Mouse (Mus musculus) Muller cell, postnatal 12 days (primary cell): ENCODE results near the gene Catsper4.
"Not testable (repeated sequence)": the region's sequence is repeated elsewhere in the genome, so short reads cannot be mapped to it uniquely, and the experiment has no call there.

ENCODE experiments used
- DNase-seq: peaks from one replicate; pipeline ENCODE4 v3.0.0-alpha.2; 2015; ENCODE audit errors: inconsistent ontology term

The Catsper4 gene

GRCm38 (mm10) chr4:134227194-134227593, at the start of gene Catsper4:
Gene Catsper4 (minus strand): TSS chr4:134227383.
- DNase-seq, result no peak

- DNase-seq, result peak; percentile 33
These were observed 46.5 kb upstream of the Catsper4 start for GRCm38 (mm10) chr4:134273417-134274345.

- no peak for DNase-seq
These were observed 45.7 kb upstream of the Catsper4 start for GRCm38 (mm10) chr4:134272731-134273416.

DNA sequence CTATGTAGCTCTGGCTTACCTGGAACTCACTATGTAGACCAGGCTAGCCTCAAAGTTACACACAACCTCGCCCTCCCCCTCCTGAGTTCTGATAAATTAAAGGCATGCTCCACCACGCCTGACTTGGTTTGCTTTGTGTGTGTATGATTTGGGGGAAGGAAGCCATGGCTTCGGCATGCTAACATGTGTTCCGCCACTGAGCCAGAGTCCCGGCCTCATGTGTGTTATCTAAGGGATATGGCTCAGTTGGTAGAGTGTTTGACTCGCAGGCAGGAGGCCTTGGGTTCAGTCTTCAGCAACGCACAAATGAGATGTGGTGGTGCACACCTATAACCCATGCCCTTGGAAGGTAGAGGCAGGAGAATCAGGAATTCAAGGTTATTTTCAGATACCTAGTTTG, 44.8 kb upstream of the Catsper4 start:
- DNase-seq, result no peak

- not testable (repeated sequence) for DNase-seq
These were observed 42.4 kb upstream of the Catsper4 start for GRCm38 (mm10) chr4:134269622-134270021.

GRCm38 (mm10) chr4:134268102-134268655, 41.0 kb upstream of the Catsper4 start:
- DNase-seq, result no peak

GRCm38 (mm10) chr4:134265860-134266585, 38.8 kb upstream of the Catsper4 start:
- DNase-seq, result no peak

DNA sequence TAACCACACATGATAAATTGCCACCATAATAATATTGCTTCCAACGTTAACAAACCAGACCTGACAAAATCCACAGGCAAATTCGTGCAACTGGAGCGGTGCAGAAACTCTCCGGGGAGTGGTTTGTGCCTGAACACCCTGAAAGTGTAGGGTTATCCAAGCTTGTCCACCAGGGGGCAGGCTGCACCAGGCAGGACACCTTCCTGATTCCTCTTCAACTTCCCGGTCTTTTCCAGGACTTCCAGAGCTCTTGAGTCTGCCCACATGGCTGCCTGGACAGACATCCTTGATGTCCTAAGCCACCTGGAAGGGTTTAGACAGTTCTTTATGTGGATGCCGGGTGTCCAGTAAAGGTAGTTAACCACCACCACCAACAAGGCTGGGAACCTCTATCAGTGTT, 36.0 kb upstream of the Catsper4 start:
- no peak for DNase-seq

DNA sequence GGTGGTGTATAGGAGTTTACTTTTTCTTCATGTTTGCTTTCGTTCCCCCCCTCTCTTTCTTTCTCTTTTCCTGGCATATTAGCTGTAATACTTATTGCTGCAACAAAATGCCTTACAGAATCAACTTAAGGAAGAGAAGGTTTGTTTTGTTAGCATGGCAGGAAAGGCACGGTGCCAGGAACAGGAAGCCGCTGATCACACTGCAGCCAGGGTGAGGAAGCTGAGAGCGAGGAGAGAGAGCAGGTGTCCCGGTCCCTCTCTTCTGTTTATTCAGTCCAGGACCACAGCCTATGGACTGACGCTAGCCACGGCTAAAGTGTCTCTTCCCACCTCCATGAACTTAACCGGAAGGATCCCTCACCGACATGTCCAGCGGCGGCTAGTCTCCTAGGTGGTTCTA, 31.2 kb upstream of the Catsper4 start:
- no peak for DNase-seq

- peak; percentile 40 for DNase-seq
These were observed 30.2 kb upstream of the Catsper4 start for GRCm38 (mm10) chr4:134257198-134258009.

DNA sequence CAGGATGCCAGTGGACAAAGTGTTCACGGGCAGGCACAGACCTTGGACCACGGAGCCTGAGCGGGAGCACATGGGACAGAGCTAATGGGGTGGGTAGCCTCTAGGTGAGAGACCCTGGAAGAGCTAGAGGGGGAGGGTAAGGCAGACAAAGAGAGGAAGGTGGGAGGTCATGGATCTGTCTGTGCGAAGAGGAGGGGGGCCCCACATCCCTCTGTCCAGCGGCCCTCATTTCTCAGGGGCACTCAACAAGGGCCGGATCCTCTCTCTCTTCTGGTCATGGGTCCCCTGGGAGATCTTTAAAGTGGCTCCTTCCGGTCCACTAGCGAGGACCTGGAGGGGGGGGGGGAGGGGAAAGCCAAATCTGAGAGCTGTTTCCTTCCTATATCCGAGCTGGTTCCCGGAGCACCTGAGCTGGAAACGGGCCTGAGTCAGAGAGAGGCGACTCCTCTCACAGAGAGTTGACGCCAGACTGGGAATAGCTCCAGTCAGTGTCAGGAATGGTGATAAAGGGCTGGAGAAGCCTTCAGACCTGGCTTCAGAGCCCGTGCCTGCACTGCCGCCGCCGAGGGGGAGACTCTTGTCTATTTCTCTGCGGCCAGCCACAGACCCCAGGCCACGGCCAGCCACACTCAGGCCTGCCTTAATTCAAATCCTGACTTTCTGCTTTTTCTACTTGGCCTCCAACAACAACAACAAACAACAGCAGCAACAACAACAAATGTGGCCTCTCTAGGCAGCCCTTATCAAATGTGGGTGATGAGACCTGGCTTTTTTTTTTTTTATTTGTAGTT, 29.4 kb upstream of the Catsper4 start:
- DNase-seq, result no peak

DNA sequence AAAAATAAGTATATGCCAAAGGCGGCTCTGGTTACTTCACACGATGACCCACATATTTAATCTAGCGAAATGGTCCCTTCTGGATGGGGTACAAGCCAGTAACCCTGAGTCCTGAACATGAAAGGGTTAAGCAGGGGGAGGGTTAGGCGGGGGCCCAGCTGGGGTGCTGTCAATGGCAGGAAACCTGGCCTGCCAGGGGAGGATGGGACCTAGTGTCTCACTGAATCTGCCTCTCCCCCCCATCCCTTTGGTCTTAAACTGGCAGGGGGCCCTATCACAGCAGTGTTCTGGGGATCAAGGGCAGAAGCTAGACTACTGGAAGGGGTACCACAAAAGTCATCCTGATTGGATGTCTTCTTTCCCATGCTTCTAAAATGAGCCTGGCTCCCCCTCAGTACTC, 28.7 kb upstream of the Catsper4 start:
- no peak for DNase-seq

DNA sequence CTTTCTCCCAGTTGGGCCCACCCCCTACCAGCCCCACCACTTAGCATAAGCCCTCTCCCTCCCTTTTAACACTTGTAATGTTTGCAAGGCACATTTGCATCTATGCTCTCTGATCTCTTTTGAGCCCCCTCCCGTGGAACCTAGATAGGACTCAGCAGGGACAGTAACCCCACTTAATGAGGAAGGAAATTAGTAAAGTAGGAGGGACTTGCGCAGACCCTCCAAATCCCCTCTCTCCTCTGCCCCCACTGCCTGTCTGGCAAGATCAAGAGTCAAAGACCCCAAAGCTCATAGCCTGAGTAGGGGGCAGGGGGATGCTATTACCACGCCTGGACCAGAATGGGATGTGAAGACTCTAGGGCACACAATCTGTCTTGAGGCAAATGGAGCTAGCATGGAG, 27.7 kb upstream of the Catsper4 start:
- no peak for DNase-seq

GRCm38 (mm10) chr4:134253722-134254324, 26.6 kb upstream of the Catsper4 start, which contains the start of gene Grrp1:
Gene Grrp1 (minus strand): TSS chr4:134254106.
- DNase-seq, result no peak

DNA sequence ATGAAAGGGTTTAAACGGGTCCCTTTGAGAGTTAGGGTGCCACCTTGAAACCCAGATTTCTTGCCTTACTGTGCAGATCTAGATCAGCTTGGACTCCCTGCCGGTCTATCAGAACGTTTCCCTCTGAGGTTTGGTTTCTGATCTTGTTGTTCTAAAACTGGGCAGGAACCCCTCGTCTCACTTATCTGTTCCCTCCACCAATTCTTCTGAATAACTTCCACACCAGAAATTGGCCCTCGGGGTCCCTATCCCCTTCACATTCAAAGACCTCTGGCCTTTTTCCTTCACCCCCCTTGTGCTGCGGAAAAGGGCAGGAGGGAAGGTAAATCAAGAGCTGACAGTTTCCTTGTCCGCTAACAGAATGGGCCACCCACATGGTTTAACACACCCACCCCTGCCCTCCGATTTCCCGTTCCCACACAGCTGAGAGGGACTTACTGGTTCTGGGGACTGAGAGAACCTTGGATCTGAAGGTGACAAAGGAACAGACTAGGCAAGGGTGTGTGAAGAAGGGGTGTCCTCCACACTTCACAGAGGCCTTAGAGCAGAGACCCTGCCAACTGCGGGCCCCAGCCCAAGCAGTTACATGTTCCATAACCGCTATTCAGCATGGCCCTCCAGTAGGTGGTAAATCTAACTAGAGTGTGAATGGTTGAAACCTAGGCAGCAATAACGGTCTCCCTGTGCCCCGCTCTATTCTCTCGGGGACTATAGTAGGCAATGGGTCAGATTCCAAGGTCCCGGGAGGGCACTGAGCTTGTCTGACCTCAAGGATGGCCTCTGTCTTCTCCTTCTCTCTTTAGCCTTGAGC, 25.9 kb upstream of the Catsper4 start:
- no peak for DNase-seq

DNA sequence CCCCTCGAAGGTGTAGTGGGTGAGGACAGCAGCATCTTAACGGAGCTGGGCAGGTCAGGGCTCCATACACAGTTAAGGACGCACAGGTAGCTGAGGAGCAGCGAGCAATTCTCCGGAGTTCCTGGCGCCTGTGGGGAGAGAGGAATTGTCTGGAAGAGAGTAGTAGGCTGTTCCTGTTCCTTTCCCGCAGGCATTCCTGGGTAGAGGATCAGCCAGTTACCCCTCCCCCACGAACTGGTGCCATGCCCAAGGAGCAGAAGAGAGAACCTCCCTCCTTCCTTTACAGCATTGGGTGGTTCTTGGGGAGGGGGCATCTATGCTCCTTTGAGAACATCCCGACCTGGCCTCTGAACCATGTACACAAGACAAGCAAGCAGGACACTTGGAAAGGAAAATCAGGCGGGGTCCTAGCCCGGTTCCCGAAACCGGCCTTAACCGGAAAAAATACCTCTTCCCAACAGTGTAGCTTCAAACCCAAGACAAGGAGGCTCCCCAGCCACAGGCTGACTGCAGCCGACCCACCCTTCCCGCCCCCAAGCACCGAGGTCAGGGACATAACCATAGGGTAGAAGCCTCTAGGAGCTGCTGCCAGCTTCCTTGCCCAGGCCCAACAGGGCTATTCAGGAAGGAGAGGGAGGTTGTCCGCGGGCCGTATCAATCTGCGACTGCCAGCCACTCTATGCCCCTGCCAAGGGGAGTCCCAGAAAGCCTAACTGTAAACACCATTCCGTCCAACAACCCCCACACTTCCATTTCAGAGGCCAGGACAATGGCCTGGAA, 25.1 kb upstream of the Catsper4 start:
- no peak for DNase-seq

- peak; percentile 59 for DNase-seq
These were observed 24.3 kb upstream of the Catsper4 start for GRCm38 (mm10) chr4:134251241-134252130.
